Mouse (Mus musculus): ENCODE data around the gene Rgs11. TPM values are rescaled to one million over a fixed set of nuclear protein-coding genes. Genes with fewer than 3 reads are reported as not detected.

Gene Rgs11
- polyA plus RNA-seq, 1 experiment from 2014 or later: 4.5 TPM

GRCm38 (mm10) chr17:26231156-26231555, 28.4 kb downstream of the Rgs11 start:
- Histone ChIP-seq H3K9ac (no peak overlapping the region), H3K4me3 (no peak overlapping the region), H3K27me3 (no peaks in the 10 kb centered on the region), H3K27ac (no peak overlapping the region), H3K36me3 (no peaks in the 10 kb centered on the region), H3K9me3 (replicated peaks) (no peaks in the 10 kb centered on the region), H3K4me2 (no peak overlapping the region), H3K4me1 (replicated peaks) (no peaks in the 10 kb centered on the region)
- no peak for ATAC-seq (replicated peaks; ENCODE audit: insufficient number of reproducible peaks, insufficient read depth, low FRiP score, low read depth)
- 84% methylated on average over 5 of the region's 5 CpGs for whole genome bisulfite sequencing

GRCm38 (mm10) chr17:26232863-26233262, 30.1 kb downstream of the Rgs11 start:
- Histone ChIP-seq H3K27me3 (no peaks in the 10 kb centered on the region), H3K4me1 (replicated peaks) (no peaks in the 10 kb centered on the region), H3K4me3 (no peak overlapping the region), H3K36me3 (no peaks in the 10 kb centered on the region), H3K27ac (no peak overlapping the region), H3K4me2 (no peak overlapping the region), H3K9ac (no peak overlapping the region), H3K9me3 (replicated peaks) (no peaks in the 10 kb centered on the region)
- ATAC-seq (replicated peaks; ENCODE audit: insufficient number of reproducible peaks, insufficient read depth, low FRiP score, low read depth): no peak
- WGBS: 72% methylated on average over 8 of the region's 8 CpGs

GRCm38 (mm10) chr17:26234386-26234785, 31.6 kb downstream of the Rgs11 start:
- Histone ChIP-seq H3K36me3 (no peaks in the 10 kb centered on the region), H3K4me3 (no peak overlapping the region), H3K9me3 (replicated peaks) (no peaks in the 10 kb centered on the region), H3K9ac (no peak overlapping the region), H3K27me3 (no peaks in the 10 kb centered on the region), H3K4me1 (replicated peaks) (no peaks in the 10 kb centered on the region), H3K4me2 (no peak overlapping the region), H3K27ac (no peak overlapping the region)
- no peak for ATAC-seq (replicated peaks; ENCODE audit: insufficient number of reproducible peaks, insufficient read depth, low FRiP score, low read depth)
- 87% methylated on average over 8 of the region's 8 CpGs for WGBS

- WGBS: 59% methylated on average over 13 of the region's 13 CpGs
- no peaks in the 10 kb centered on the region for H3K4me1 ChIP-seq (replicated peaks)
- H3K27ac ChIP-seq: no peak overlapping the region
- H3K9me3 ChIP-seq (replicated peaks): no peaks in the 10 kb centered on the region
- no peak overlapping the region for H3K9ac ChIP-seq
- H3K27me3 ChIP-seq: no peaks in the 10 kb centered on the region
- H3K36me3 ChIP-seq: no peaks in the 10 kb centered on the region
- no peak overlapping the region for H3K4me2 ChIP-seq
- H3K4me3 ChIP-seq: no peak overlapping the region
- no peak for ATAC-seq (replicated peaks; ENCODE audit: insufficient number of reproducible peaks, insufficient read depth, low FRiP score, low read depth)
Measured at GRCm38 (mm10) chr17:26235077-26235815, 32.5 kb downstream of the Rgs11 start.

- Histone ChIP-seq H3K36me3 (no peaks in the 10 kb centered on the region), H3K4me3 (no peak overlapping the region), H3K27me3 (no peaks in the 10 kb centered on the region), H3K27ac (no peak overlapping the region), H3K9me3 (replicated peaks) (no peaks in the 10 kb centered on the region), H3K9ac (no peak overlapping the region), H3K4me1 (replicated peaks) (no peaks in the 10 kb centered on the region; the same call in 1 of the 2 replicates), H3K4me2 (no peak overlapping the region)
- ATAC-seq (replicated peaks; ENCODE audit: insufficient number of reproducible peaks, insufficient read depth, low FRiP score, low read depth): no peak
- WGBS: 85% methylated on average over 10 of the region's 10 CpGs
Measured at GRCm38 (mm10) chr17:26237667-26238066, 34.9 kb downstream of the Rgs11 start.

- 65% methylated on average over 2 of the region's 2 CpGs for WGBS
- no peak for ATAC-seq (replicated peaks; ENCODE audit: insufficient number of reproducible peaks, insufficient read depth, low FRiP score, low read depth)
- Histone ChIP-seq H3K27ac (no peak overlapping the region), H3K4me2 (no peak overlapping the region), H3K9me3 (replicated peaks) (no peaks in the 10 kb centered on the region), H3K36me3 (no peaks in the 10 kb centered on the region), H3K27me3 (no peaks in the 10 kb centered on the region), H3K9ac (no peak overlapping the region), H3K4me3 (no peak overlapping the region), H3K4me1 (replicated peaks) (peaks cover 5% of the 10 kb centered on the region)
Measured at GRCm38 (mm10) chr17:26239551-26239950, 36.8 kb downstream of the Rgs11 start.

GRCm38 (mm10) chr17:26240120-26240790, 37.5 kb downstream of the Rgs11 start:
- ATAC-seq (replicated peaks; ENCODE audit: insufficient number of reproducible peaks, insufficient read depth, low FRiP score, low read depth): no peak
- no peak overlapping the region for H3K4me3 ChIP-seq
- H3K9me3 ChIP-seq (replicated peaks): no peaks in the 10 kb centered on the region
- H3K4me2 ChIP-seq: no peak overlapping the region
- peaks cover 5% of the 10 kb centered on the region for H3K4me1 ChIP-seq (replicated peaks)
- H3K27me3 ChIP-seq: no peaks in the 10 kb centered on the region
- H3K36me3 ChIP-seq: no peaks in the 10 kb centered on the region
- no peak overlapping the region for H3K27ac ChIP-seq
- no peak overlapping the region for H3K9ac ChIP-seq
- WGBS: 50% methylated on average over 6 of the region's 6 CpGs

GRCm38 (mm10) chr17:26240990-26241389, 38.2 kb downstream of the Rgs11 start:
- Histone ChIP-seq H3K27me3 (no peaks in the 10 kb centered on the region), H3K9me3 (replicated peaks) (no peaks in the 10 kb centered on the region), H3K4me1 (replicated peaks) (peaks cover 5% of the 10 kb centered on the region), H3K27ac (no peak overlapping the region), H3K4me2 (no peak overlapping the region), H3K36me3 (no peaks in the 10 kb centered on the region), H3K9ac (no peak overlapping the region), H3K4me3 (no peak overlapping the region)
- ATAC-seq (replicated peaks; ENCODE audit: insufficient number of reproducible peaks, insufficient read depth, low FRiP score, low read depth): no peak
- 67% methylated on average over 6 of the region's 6 CpGs for WGBS

- Histone ChIP-seq H3K9ac (peak overlapping the region; percentile 79), H3K36me3 (no peaks in the 10 kb centered on the region), H3K27ac (peak overlapping the region; percentile 90), H3K27me3 (no peaks in the 10 kb centered on the region), H3K9me3 (replicated peaks) (no peaks in the 10 kb centered on the region), H3K4me1 (replicated peaks) (peaks cover 5% of the 10 kb centered on the region), H3K4me3 (peak overlapping the region; percentile 81), H3K4me2 (peak overlapping the region; percentile 91)
- WGBS: under 1% methylated on average over 32 of the region's 32 CpGs
- peak; percentile 70 for ATAC-seq (replicated peaks; ENCODE audit: insufficient number of reproducible peaks, insufficient read depth, low FRiP score, low read depth)
Measured at GRCm38 (mm10) chr17:26243471-26244100, 40.8 kb downstream of the Rgs11 start.

GRCm38 (mm10) chr17:26244101-26244841, 41.5 kb downstream of the Rgs11 start, which contains the start of gene Fam234a:
TSS of gene Fam234a (minus strand) at chr17:26244242.
- H3K36me3 ChIP-seq: no peaks in the 10 kb centered on the region
- ATAC-seq (replicated peaks; ENCODE audit: insufficient number of reproducible peaks, insufficient read depth, low FRiP score, low read depth): peak; percentile 96
- peak within 1 kb of the TSS; percentile 90 for H3K27ac ChIP-seq
- H3K4me3 ChIP-seq: peak within 1 kb of the TSS; percentile 81
- no peaks in the 10 kb centered on the region for H3K27me3 ChIP-seq
- 6% methylated on average over 33 of the region's 33 CpGs for WGBS
- H3K9me3 ChIP-seq (replicated peaks): no peaks in the 10 kb centered on the region
- peak within 1 kb of the TSS; percentile 91 for H3K4me2 ChIP-seq
- peaks cover 5% of the 10 kb centered on the region for H3K4me1 ChIP-seq (replicated peaks)
- H3K9ac ChIP-seq: peak within 1 kb of the TSS; percentile 79
